Mouse (Mus musculus): ENCODE results near the gene Syt15. TPM values are rescaled to one million over a fixed set of nuclear protein-coding genes. Genes with fewer than 3 reads are reported as not detected.
"Not testable (repeated sequence)": the region's sequence is repeated elsewhere in the genome, so short reads cannot be mapped to it uniquely, and the experiment has no call there.

Syt15 gene
- total RNA-seq, 4 experiments from 2014 or later: 0.29 to 0.58 (median 0.39) TPM

- DNase-seq (ENCODE audit: low spot score in 2 of 2): no peak
Observed at GRCm38 (mm10) chr14:34227981-34228380, 8.6 kb downstream of the Syt15 start.

- DNase-seq (ENCODE audit: low spot score in 2 of 2): no peak
Observed at GRCm38 (mm10) chr14:34228830-34229506, 9.6 kb downstream of the Syt15 start.

GRCm38 (mm10) chr14:34232340-34232739 lies 12.9 kb downstream of the Syt15 start:
- DNase-seq (ENCODE audit: low spot score in 2 of 2): no peak

DNA sequence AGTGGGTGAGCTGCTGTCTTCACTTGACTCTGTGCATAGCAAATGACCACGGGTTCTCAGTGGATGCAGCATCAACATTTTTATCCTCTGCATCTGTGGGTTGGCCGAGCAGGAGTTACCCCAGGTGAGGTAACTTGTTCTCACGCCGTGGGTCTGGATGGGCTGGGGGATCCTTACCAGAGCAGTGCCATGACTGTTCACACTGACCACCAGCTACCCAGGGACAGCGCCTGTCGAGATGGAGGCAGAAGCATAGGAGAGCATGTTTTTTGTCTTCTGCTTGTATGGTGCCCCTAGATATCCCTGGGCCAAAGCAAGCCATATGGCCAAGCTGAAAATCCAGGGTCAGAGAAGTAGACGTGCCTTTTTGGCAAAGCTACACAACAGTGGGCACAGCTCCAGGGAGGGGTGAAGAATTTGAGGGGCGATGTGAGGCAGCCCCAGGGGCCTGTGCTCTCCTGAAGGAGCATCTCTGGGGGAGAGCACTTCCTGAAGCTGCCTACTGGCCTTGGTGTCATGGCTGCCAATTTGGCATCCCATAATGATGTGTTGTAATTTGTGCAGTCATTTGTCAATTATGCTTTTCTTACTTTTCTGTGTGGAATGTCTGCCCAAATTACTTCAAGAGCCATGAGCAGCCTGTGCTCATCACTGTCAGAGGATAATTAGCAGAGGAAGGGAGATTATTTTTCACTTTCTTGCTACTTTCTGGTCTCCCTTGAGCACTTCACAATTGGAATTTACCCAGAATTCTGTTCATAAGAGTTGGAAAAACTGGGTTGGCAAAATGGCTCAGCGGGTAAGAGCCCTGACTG lies 13.7 kb downstream of the Syt15 start:
- DNase-seq (ENCODE audit: low spot score in 2 of 2): no peak

- DNase-seq (ENCODE audit: low spot score in 2 of 2): no peak
Observed at GRCm38 (mm10) chr14:34233846-34234245, 14.5 kb downstream of the Syt15 start.

DNA sequence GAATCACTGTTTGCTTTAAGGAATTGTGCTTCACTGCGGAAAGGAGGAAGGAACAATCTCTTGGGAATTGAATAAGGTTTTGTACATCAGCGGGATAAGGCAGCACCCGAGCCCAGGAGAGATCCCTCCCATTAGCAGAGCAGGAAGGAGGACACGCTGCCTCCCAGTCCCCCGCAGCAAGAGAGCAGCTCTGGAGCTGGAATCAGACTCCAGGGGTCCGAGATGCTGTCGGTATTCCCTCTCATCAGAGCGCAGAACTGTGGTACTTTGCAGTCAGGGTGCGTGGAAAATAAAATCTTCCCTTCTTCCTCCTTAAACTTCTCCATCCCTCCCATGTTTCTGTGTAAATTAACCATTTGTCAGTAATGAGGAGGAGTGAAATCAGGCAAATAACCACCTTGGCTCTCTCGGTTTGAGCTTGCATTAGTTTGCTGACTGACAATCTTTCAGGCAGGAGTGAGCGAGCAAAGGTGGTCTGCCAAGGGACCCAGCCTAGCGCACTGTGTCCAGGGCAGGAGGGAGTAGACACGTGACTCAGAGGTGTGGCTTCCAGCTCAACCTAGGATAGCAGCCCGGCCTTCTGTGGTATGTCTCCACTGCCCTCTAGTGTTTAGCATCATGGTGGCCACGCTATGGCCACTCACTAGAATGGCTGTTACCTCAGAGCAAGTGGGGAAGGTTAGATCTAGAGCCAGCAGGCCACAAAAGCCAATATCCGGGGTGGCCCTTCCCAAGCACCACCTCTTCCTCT lies 15.4 kb downstream of the Syt15 start:
- peak; percentile 23 to 54 for DNase-seq (ENCODE audit: low spot score in 2 of 2)

DNA sequence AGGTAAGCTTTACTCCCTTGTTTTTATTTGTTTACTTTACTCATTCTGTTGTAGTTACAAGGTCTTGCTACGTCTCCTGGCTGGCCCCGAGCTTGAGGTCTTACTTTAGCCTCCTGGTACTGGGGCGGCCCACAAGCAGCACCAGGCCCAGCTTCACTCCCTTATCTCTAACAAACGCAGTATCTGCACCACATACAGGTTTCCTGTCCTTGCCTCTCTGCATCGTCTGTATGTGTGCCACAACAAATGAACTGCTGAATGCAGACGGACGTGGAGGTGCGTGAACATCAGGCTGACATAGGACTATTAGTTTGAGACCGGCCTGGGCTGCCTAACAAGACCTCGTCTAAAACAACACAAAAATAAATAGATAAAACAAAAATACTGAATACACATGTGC lies 20.9 kb downstream of the Syt15 start:
- no peak for DNase-seq (ENCODE audit: low spot score in 2 of 2)

DNA sequence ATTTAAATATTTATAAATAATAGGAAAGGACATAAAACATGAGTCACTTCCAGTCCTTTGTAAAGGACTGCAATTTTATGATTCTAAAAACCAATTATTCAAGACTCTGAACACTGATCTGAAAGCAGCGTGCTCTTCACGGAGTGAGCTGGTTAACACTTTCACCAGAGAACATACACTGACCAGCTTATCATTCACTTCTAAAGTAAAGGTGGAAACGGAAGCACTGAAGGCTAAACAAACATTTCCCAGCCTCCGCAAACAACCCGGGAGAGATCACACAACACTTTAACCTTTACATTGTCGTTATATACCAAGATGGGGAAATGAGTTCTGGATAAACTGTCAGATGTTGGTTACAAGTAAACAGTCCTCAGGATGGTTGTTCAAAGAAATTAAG lies 21.3 kb downstream of the Syt15 start:
- no peak for DNase-seq (ENCODE audit: low spot score in 2 of 2)

- DNase-seq (ENCODE audit: low spot score in 2 of 2): no peak
Observed at GRCm38 (mm10) chr14:34252470-34253145, 33.2 kb downstream of the Syt15 start.

- DNase-seq (ENCODE audit: low spot score in 2 of 2): no peak
Observed at GRCm38 (mm10) chr14:34253261-34253660, 33.9 kb downstream of the Syt15 start.

DNA sequence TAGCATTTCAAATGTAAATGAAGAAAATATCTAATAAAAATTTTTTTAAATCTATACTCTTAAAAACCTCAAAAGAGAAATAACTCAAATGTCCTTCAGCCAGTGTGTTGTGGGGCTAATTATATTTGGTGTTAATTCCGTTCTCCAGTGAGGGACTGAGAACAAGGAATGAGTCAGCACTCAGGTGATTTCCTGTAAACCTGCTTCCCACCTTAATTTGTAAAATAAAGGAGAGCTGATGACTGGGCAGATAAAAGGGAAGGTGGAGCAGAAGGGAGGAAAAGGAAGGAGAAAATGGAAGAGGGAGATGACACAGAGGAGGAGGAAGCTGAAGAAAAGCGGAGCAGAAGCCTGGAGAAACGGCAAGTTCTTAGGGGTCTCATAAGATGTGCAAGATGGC lies 39.1 kb downstream of the Syt15 start:
- DNase-seq (ENCODE audit: low spot score in 2 of 2): not testable (repeated sequence)

GRCm38 (mm10) chr14:34268046-34268445 lies 48.7 kb downstream of the Syt15 start:
- no peak for DNase-seq (ENCODE audit: low spot score in 2 of 2)

GRCm38 (mm10) chr14:34273280-34273679 lies 53.9 kb downstream of the Syt15 start:
- DNase-seq (ENCODE audit: low spot score in 2 of 2): no peak

DNA sequence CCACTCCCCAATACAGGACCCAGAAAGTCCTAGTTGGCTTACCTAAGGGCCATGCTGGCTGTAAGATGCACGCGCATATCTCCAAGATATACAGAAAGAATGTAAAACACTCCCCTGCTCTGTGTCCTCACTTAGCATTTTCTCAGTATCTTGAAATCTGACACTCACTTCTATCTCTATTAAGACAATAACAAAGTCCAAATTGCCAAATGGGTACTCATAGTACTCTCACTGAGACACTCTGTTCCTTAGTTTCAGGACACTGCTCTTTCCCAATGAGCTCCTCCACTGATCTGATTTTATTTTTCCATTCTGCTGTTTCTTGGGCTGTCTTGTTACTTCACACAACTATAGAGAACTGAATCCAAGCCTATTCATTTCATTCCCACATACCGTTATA lies 54.7 kb downstream of the Syt15 start:
- no peak for DNase-seq (ENCODE audit: low spot score in 2 of 2)

GRCm38 (mm10) chr14:34275225-34275624 lies 55.8 kb downstream of the Syt15 start:
- DNase-seq (ENCODE audit: low spot score in 2 of 2): no peak

GRCm38 (mm10) chr14:34279726-34280125 lies 60.3 kb downstream of the Syt15 start:
- no peak for DNase-seq (ENCODE audit: low spot score in 2 of 2)

Other genes starting within 250 kb of the Syt15 start
- gene Zfp488, start 240.8 kb upstream of the Syt15 start, total RNA-seq (2022): under 1 TPM in 1 of 4 experiments, not detected in 3; 0.07 TPM
- gene Gm30083, start 204.4 kb upstream of the Syt15 start, total RNA-seq (2022): not detected
- gene Gm5460, start 202.8 kb upstream of the Syt15 start, total RNA-seq (2022): not detected
- gene Antxrl, start 166.9 kb upstream of the Syt15 start, total RNA-seq (2022): not detected
- gene Anxa8, start 133.6 kb upstream of the Syt15 start, total RNA-seq (2022): 1 to 10 TPM in 1 of 4 experiments, under 1 TPM in 2, not detected in 1; 0.53 to 1.4 (median 0.99) TPM
- gene A630023A22Rik, start 116.8 kb upstream of the Syt15 start, total RNA-seq (2022): not detected
- under 1 TPM in 1 of 4 experiments, not detected in 3; 0.07 TPM for gene Npy4r, start 67.1 kb upstream of the Syt15 start, total RNA-seq (2022)
- gene Gprin2, start 17.9 kb upstream of the Syt15 start, total RNA-seq (2022): under 1 TPM in 2 of 4 experiments, not detected in 2; 0.02 to 0.03 TPM
- gene Shld2, start 90.9 kb downstream of the Syt15 start, total RNA-seq (2022): 10 to 100 TPM; 10.7 to 14.8 (median 13.2) TPM
- 100 to 1,000 TPM; 118 to 138 (median 133) TPM for gene Glud1, start 91.1 kb downstream of the Syt15 start, total RNA-seq (2022)
- not detected for gene Fam25c, start 135.8 kb downstream of the Syt15 start, total RNA-seq (2022)
- gene Sncg, start 155.2 kb downstream of the Syt15 start, total RNA-seq (2022): 10 to 100 TPM in 2 of 4 experiments, 1 to 10 TPM in 2; 4.1 to 24.4 (median 9.9) TPM
- 1 to 10 TPM; 7.9 to 9.3 (median 9.0) TPM for gene Mmrn2, start 155.9 kb downstream of the Syt15 start, total RNA-seq (2022)